Mouse (Mus musculus): ENCODE data around the gene Mr1. TPM values are rescaled to one million over a fixed set of nuclear protein-coding genes. Genes with fewer than 3 reads are reported as not detected.

Mr1 gene
- total and polyA plus RNA-seq, 3 experiments, result 4.3 to 7.6 (median 7.1) TPM

- H3K4me3 ChIP-seq (replicated peaks in 1 of 3; ENCODE audit: low read depth in 2 of 3, low read length in 2 of 3, poor library complexity in 1 of 3), result no peak overlapping the region
- no peaks in the 10 kb centered on the region for H3K4me1 ChIP-seq (ENCODE audit: control insufficient read depth in 1 of 2, insufficient read depth in 2 of 2)
- dilution Hi-C loops (cut with MboI; ENCODE audit: extremely low pct_ligation_motif_present, extremely low pct_unique_long_range_greater_than_20kb, low sequenced_read_pairs), result no loop called here
- in situ Hi-C loops (cut with MboI; ENCODE audit: low pct_ligation_motif_present, low pct_unique_long_range_greater_than_20kb, low sequenced_read_pairs), result no loop called here
- H3K79me2 ChIP-seq (replicated peaks; ENCODE audit: control insufficient read depth, extremely low read depth, insufficient read depth, poor library complexity, severe bottlenecking), result no peaks in the 10 kb centered on the region
- H3K27ac ChIP-seq (ENCODE audit: insufficient read depth, low read depth), result no peak overlapping the region
- no peak for TF ChIP-seq RCOR1 (conservative IDR thresholded peaks at IDR 0.05; ENCODE audit: low read depth, low read length)
- TF ChIP-seq SIN3A (IDR thresholded peaks at IDR 0.05; ENCODE audit: low read length), result no peak
- no peak for TF ChIP-seq BHLHE40 (IDR thresholded peaks at IDR 0.05; ENCODE audit: low read depth, low read length)
- TF ChIP-seq POLR2A (IDR thresholded peaks at IDR 0.05; ENCODE audit: low read depth, low read length), result no peak
- TF ChIP-seq KAT2A (IDR thresholded peaks at IDR 0.05; ENCODE audit: insufficient replicate concordance, low read length), result no peak
- TF ChIP-seq ZNF384 (IDR thresholded peaks at IDR 0.05; ENCODE audit: low read depth, low read length), result no peak
- no peak for TF ChIP-seq E2F4 (IDR thresholded peaks at IDR 0.05; ENCODE audit: insufficient replicate concordance, low read depth, low read length)
- H3K36me3 ChIP-seq (replicated peaks in 1 of 2; ENCODE audit: control insufficient read depth in 1 of 2, insufficient read depth in 1 of 2, low read length in 1 of 2), result peaks cover 54 to 84% of the 10 kb centered on the region in 2 experiments
- no peaks in the 10 kb centered on the region for H3K9me3 ChIP-seq (replicated peaks; ENCODE audit: low read length)
- DNase-seq (ENCODE audit: extremely low read depth), result no peak
- H3K27me3 ChIP-seq (replicated peaks), result no peaks in the 10 kb centered on the region
- no peak overlapping the region for H3K9ac ChIP-seq (ENCODE audit: insufficient read depth, low read depth)
- no peak overlapping the region for H3K4me2 ChIP-seq (ENCODE audit: insufficient read depth, low read depth, poor library complexity, severe bottlenecking)
Measured at GRCm38 (mm10) chr1:155191671-155192070, 45.1 kb upstream of the Mr1 start.

GRCm38 (mm10) chr1:155191219-155191618 is 44.6 kb upstream of the Mr1 start:
- no peaks in the 10 kb centered on the region for H3K4me1 ChIP-seq (ENCODE audit: control insufficient read depth in 1 of 2, insufficient read depth in 2 of 2)
- in situ Hi-C loops (cut with MboI; ENCODE audit: low pct_ligation_motif_present, low pct_unique_long_range_greater_than_20kb, low sequenced_read_pairs), result no loop called here
- dilution Hi-C loops (cut with MboI; ENCODE audit: extremely low pct_ligation_motif_present, extremely low pct_unique_long_range_greater_than_20kb, low sequenced_read_pairs), result no loop called here
- DNase-seq (ENCODE audit: extremely low read depth), result no peak
- H3K27ac ChIP-seq (ENCODE audit: insufficient read depth, low read depth), result no peak overlapping the region
- H3K36me3 ChIP-seq (replicated peaks in 1 of 2; ENCODE audit: control insufficient read depth in 1 of 2, insufficient read depth in 1 of 2, low read length in 1 of 2), result peaks cover 54 to 86% of the 10 kb centered on the region in 2 experiments
- H3K9me3 ChIP-seq (replicated peaks; ENCODE audit: low read length), result no peaks in the 10 kb centered on the region
- no peaks in the 10 kb centered on the region for H3K27me3 ChIP-seq (replicated peaks)
- no peak overlapping the region for H3K4me2 ChIP-seq (ENCODE audit: insufficient read depth, low read depth, poor library complexity, severe bottlenecking)
- H3K79me2 ChIP-seq (replicated peaks; ENCODE audit: control insufficient read depth, extremely low read depth, insufficient read depth, poor library complexity, severe bottlenecking), result no peaks in the 10 kb centered on the region
- TF ChIP-seq JUN (IDR thresholded peaks at IDR 0.05; ENCODE audit: insufficient read depth, low read depth, low read length), result no peak
- no peak for TF ChIP-seq ELF1 (IDR thresholded peaks at IDR 0.05; ENCODE audit: low read depth, low read length)
- TF ChIP-seq UBTF (IDR thresholded peaks at IDR 0.05; ENCODE audit: low read depth, low read length), result no peak
- no peak for TF ChIP-seq MAFK (IDR thresholded peaks at IDR 0.05; ENCODE audit: insufficient replicate concordance, low read length)
- TF ChIP-seq POLR2AphosphoS2 (IDR thresholded peaks at IDR 0.05; ENCODE audit: low read depth, low read length), result no peak
- no peak for TF ChIP-seq CHD2 (IDR thresholded peaks at IDR 0.05; ENCODE audit: low read length)
- no peak for TF ChIP-seq MYC (IDR thresholded peaks at IDR 0.05; ENCODE audit: low read depth, low read length)
- no peak for TF ChIP-seq TBP (conservative IDR thresholded peaks at IDR 0.05; ENCODE audit: low read depth, low read length)
- no peak for TF ChIP-seq NELFE (IDR thresholded peaks at IDR 0.05; ENCODE audit: low read depth, low read length)
- TF ChIP-seq ETS1 (conservative IDR thresholded peaks at IDR 0.05; ENCODE audit: low read depth, low read length), result no peak
- no peak for TF ChIP-seq JUND (conservative IDR thresholded peaks at IDR 0.05; ENCODE audit: low read depth, low read length)
- H3K9ac ChIP-seq (ENCODE audit: insufficient read depth, low read depth), result no peak overlapping the region
- no peak overlapping the region for H3K4me3 ChIP-seq (replicated peaks in 1 of 3; ENCODE audit: low read depth in 2 of 3, low read length in 2 of 3, poor library complexity in 1 of 3)
